In genomic region chr16:34506048-34506447, GRCm38 (mm10) we compare ENCODE assay signal across 28 mouse cellular contexts.
"Had no signal": no experiment of that assay in that cellular context is flagged by ENCODE, and none has a peak within 500 bp of the region (broad histone marks: within the 10 kb centered on the region; RNA-seq: fewer than 3 reads in every experiment).

No protein-coding gene starts in this region.

- DNase-seq: left cerebral cortex, postnatal 4 days; liver; liver, embryonic 13.5 days; liver, postnatal 0 days; lung, adult 18-20 months; lung, adult 2 months; lung, embryonic 14.5 days; lung, postnatal 10 days; lung, postnatal 14 days; lung, postnatal 36 days; lung, postnatal 4 days; midbrain, embryonic 14.5 days had no signal

- H3K4me2 ChIP-seq: limb, embryonic 12.5 days; limb, embryonic 13.5 days; limb, embryonic 15.5 days; liver, embryonic 11.5 days; liver, embryonic 12.5 days; liver, embryonic 13.5 days; liver, embryonic 15.5 days; lung, embryonic 14.5 days; lung, embryonic 15.5 days; midbrain, embryonic 11.5 days; midbrain, embryonic 12.5 days; midbrain, embryonic 13.5 days; midbrain, embryonic 15.5 days had no signal

- H3K36me3 ChIP-seq: limb, embryonic 10.5 days; limb, embryonic 12.5 days; limb, embryonic 13.5 days; limb, embryonic 15.5 days; liver, embryonic 12.5 days; liver, embryonic 13.5 days; liver, embryonic 15.5 days; lung, embryonic 15.5 days; midbrain, embryonic 10.5 days; midbrain, embryonic 12.5 days; midbrain, embryonic 13.5 days; midbrain, embryonic 15.5 days had no signal

- H3K27me3 ChIP-seq: limb, embryonic 12.5 days; limb, embryonic 13.5 days; limb, embryonic 15.5 days; liver, embryonic 12.5 days; liver, embryonic 13.5 days; liver, embryonic 15.5 days; lung, embryonic 15.5 days; midbrain, embryonic 12.5 days; midbrain, embryonic 13.5 days; midbrain, embryonic 15.5 days had no signal

- H3K9ac ChIP-seq: limb, embryonic 12.5 days; limb, embryonic 13.5 days; limb, embryonic 15.5 days; liver, embryonic 12.5 days; liver, embryonic 13.5 days; liver, embryonic 14.5 days; liver, embryonic 15.5 days; liver, postnatal 0 days; lung, embryonic 14.5 days; lung, embryonic 15.5 days; midbrain, embryonic 12.5 days; midbrain, embryonic 13.5 days; midbrain, embryonic 15.5 days had no signal

- H3K27ac ChIP-seq: limb, embryonic 10.5 days; limb, embryonic 12.5 days; limb, embryonic 13.5 days; limb, embryonic 15.5 days; liver, embryonic 12.5 days; liver, embryonic 13.5 days; liver, embryonic 14.5 days; liver, embryonic 15.5 days; lung, embryonic 15.5 days; macrophage; midbrain, embryonic 10.5 days; midbrain, embryonic 12.5 days; midbrain, embryonic 13.5 days; midbrain, embryonic 15.5 days had no signal

- H3K4me3 ChIP-seq: limb, embryonic 10.5 days; limb, embryonic 12.5 days; limb, embryonic 13.5 days; limb, embryonic 15.5 days; liver, embryonic 12.5 days; liver, embryonic 13.5 days; liver, embryonic 15.5 days; lung, embryonic 15.5 days; megakaryocyte, embryonic 14.5 days; midbrain, embryonic 10.5 days; midbrain, embryonic 12.5 days; midbrain, embryonic 13.5 days; midbrain, embryonic 15.5 days had no signal

- H3K4me1 ChIP-seq: limb, embryonic 15.5 days; liver, embryonic 15.5 days; lung, embryonic 15.5 days had no signal
